Mouse (Mus musculus) left cerebral cortex, adult 2 months (tissue): ENCODE data around the gene Vav1. TPM values are rescaled to one million over a fixed set of nuclear protein-coding genes. Genes with fewer than 3 reads are reported as not detected.

Experiments
- DNase-seq, 2 experiments: peaks; one replicate each; pipeline ENCODE4 v3.0.0; 2021 to 2022; ENCODE audit warnings: low spot score in 2 of 2, mixed read lengths in 1 of 2; ENCODE audit errors: extremely low spot score in 1 of 2
- H3K27ac ChIP-seq: fragments of 200-600 bp; 2 replicates; pipeline ENCODE4 v1.8.1; 2022
- H3K4me3 ChIP-seq: fragments of 200-600 bp; 2 replicates; pipeline ENCODE4 v1.8.1; 2022
- CTCF ChIP-seq: fragments of 200-600 bp; IDR thresholded peaks from 2 replicates; pipeline ENCODE4 v1.8.1; 2022; ENCODE audit warnings: antibody characterized with exemption, mild to moderate bottlenecking, moderate library complexity
- intact Hi-C: fragments of 180-260 bp; cut with DNase I; formaldehyde crosslinking; loops from one replicate; pipeline ENCODE4 v1.15.1; 2025
- total RNA-seq, 2 experiments: library from RNA; stranded (reverse); gene quantifications; 2 replicates each; pipeline ENCODE4 v1.2.3; 2021

Vav1 gene
- total RNA-seq, 2 experiments from 2014 or later: 3.1 to 3.5 TPM

GRCm38 (mm10) chr17:57258191-57258590 lies 20.7 kb upstream of the Vav1 start:
- no peak overlapping the region for H3K4me3 ChIP-seq
- intact Hi-C loops: no loop called here
- no peak for TF ChIP-seq CTCF
- DNase-seq: no peak
- H3K27ac ChIP-seq: no peak overlapping the region

GRCm38 (mm10) chr17:57259742-57260141 lies 19.2 kb upstream of the Vav1 start:
- TF ChIP-seq CTCF: no peak
- no peak for DNase-seq
- no peak overlapping the region for H3K27ac ChIP-seq
- intact Hi-C loops: no loop called here
- no peak overlapping the region for H3K4me3 ChIP-seq

DNA sequence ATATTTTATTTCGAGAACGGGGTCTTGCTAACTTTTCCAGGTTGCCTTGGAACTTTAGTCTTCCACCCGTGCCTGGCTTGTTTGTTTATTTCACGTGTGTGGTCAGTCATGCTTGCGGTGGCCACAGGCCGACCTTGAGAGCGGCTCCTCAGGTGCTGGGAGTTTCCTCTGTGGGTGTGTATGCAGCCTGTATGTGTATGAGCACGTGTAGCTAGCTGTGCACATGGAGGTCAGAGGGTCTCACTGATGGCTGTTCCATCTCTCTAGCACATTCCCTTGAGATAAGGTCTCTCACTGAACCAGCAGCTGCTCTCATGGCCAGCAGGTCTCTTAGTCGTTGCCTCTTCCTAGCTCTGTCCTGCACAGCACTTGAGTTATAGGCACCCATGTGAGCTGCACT lies 18.5 kb upstream of the Vav1 start:
- intact Hi-C loops: no loop called here
- no peak overlapping the region for H3K27ac ChIP-seq
- no peak overlapping the region for H3K4me3 ChIP-seq
- TF ChIP-seq CTCF: no peak
- no peak for DNase-seq

DNA sequence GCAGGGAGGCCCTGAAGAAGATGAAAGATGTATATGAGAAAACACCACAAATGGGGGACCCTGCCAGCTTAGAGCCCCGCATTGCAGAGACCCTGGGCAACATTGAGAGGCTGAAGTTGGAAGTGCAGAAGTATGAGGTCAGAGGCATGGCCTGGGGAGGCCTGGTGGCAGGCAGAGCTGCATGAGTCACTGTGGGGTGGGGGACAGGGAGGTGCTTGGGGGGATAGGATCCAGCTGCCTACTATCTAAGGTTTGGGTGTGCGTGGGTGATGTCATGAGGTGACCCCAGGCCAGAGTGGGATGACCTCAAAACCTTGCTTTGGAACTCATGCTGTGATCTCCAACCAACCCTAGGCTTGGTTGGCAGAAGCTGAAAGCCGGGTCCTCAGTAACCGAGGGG lies 17.6 kb upstream of the Vav1 start:
- no peak for TF ChIP-seq CTCF
- intact Hi-C loops: no loop called here

DNA sequence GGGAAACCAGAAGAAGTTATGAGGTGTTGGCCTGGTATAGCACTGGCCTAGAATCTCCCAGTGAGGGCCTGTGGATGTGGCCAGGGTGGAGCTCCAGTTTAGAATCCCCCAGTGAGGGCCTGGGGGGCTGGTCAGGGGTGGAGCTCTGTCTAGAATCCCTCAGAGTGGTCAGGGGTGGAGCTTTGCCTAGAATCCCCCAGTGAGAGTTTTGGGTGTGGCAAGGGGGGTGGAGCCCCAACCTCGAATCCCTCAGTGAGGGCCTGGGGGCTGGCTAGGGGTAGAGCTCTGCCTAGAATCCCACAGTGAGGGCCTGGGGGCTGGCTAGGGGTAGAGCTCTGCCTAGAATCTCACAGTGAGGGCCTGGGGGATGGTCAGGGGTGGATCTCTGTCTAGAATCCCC lies 17.1 kb upstream of the Vav1 start:
- intact Hi-C loops: no loop called here
- no peak for TF ChIP-seq CTCF
- Histone ChIP-seq H3K4me3 (no peak overlapping the region), H3K27ac (no peak overlapping the region)
- no peak for DNase-seq

More for the DNA sequence above, 17.6 kb upstream of the Vav1 start:
- Histone ChIP-seq H3K27ac (no peak overlapping the region), H3K4me3 (no peak overlapping the region)
- no peak for DNase-seq

DNA sequence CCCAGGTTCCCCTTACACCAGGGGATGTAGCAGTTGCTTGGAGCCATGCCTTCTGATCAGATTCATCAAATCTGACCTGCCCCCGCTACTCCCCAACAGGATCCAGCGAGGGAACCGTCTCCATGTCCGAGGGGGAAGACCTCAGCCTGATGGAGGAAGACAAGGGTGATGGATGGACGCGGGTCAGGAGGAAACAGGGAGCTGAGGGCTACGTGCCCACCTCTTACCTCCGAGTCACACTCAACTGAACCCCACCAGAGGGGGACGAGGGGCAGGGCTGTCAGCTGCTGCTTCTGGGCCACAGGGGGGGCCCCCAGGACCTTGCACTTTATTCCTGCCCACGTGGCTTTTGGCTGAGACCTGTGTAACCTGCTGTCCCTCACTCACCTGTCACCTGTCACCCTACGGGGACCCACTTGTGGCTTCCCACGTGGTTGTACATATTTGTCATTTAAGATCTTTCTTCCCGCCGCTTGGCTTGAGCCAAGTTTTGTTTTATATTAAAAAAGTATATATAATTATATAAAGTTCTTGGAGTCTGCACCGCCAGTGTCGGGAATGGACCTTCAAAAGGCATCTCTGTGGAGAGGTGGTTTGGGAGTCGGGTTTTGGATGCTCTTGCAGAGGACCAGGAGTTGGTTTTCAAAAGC lies 15.9 kb upstream of the Vav1 start:
- no peak for TF ChIP-seq CTCF
- intact Hi-C loops: no loop called here

DNA sequence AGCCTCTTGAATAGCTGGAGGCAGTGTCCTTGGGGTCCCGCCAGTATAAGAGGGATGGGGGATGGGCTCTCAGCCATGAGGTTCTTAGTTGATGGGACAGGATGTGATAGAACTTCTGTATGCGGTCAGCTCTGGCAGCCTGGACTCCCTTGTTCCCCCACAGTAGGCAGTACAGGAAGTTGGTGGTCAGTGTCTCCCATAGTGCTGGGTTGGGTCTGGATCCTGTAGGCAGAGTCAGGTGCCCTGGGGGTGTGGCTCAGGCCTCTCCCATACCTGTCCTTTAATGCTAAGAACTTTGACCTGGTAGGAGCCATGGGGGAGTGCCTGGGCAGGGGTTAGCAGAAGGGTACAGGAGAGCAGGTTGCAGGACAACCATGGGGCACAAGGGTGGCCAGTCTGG lies 14.7 kb upstream of the Vav1 start:
- no peak for DNase-seq
- intact Hi-C loops: no loop called here

More for the DNA sequence above, 15.9 kb upstream of the Vav1 start:
- no peak overlapping the region for H3K27ac ChIP-seq
- H3K4me3 ChIP-seq: no peak overlapping the region
- DNase-seq: no peak

DNA sequence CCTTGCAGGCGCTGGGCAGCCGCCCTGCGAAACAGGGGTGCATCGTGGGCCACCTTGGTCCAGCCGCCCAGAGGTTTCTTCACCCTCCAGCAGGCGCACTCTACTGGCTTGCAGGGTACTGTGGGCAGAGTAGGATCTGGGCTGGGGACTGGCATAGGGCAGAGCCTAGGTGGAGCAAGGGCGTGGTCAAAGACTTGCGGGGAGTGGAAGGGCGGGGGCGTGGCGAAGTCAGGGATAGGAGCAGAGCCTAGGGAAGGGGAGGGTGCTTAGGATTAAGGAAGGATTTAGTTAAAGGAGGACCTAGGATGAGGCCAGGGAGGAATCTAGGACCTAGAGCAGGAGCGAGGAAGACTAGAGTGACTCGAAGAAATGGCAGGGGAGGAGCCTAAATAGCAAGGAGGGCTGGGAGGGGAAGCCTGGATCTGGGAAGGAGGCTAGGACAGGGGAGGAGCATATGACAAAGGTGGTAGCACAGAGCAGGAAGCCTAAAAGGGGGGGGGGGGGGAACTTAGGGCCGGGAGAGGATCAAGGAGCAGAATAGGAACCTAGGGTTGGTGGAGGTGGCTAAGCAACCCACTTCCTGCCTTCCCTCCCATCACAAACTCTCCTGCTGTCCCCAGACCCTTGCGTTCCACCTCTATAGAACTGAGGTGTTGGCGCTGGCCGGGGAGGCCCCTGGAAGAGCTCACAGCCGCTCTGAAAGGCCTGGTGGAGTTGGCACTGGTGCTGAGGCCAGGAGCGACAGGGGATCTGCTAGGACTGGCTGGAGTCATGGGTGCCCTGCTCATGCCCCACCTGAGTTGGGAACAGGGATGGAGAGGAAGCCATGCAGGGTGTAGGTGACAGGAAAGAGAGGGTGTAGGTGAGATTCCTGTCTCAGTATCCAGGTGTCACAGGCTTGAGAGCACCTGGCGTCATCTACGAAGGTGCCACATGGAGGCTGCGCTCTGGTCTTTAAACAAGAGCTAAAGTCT lies 13.6 kb upstream of the Vav1 start:
- intact Hi-C loops: no loop called here
- peak in 1 of 2 experiments; percentile 34 for DNase-seq
- no peak for TF ChIP-seq CTCF
- H3K27ac ChIP-seq: no peak overlapping the region
- no peak overlapping the region for H3K4me3 ChIP-seq

More for the DNA sequence above, 14.7 kb upstream of the Vav1 start:
- no peak overlapping the region for H3K4me3 ChIP-seq
- no peak overlapping the region for H3K27ac ChIP-seq
- TF ChIP-seq CTCF: no peak

DNA sequence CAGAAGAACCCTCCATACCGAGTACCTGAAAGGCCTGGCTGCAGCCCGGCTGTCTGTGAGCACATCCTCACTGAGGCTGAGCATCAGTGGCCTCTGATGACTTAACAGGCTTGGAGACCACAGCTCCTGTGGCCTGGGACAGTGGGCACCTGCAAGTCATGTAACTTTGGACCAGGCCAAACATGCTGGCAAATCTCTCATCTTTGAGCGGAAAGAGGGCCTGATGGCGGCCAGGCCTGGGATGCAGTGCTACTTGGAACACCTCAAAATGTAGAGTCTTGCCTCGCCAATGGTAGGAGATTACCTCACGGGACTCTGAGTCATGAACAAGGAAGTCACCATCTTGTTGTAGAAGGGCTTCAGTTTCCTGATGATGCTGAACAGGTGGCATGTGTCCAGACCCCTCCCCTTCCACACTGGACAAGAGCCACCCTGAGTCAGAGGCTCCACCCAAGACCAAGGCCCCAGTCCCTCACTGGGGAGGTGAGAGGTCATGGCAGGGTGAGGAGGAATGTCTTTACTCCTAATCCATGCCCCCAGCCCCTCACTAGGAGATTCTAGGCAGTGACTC lies 11.3 kb upstream of the Vav1 start:
- no peak overlapping the region for H3K27ac ChIP-seq
- no peak for DNase-seq
- no peak for TF ChIP-seq CTCF
- no peak overlapping the region for H3K4me3 ChIP-seq
- intact Hi-C loops: no loop called here

- H3K27ac ChIP-seq: no peak overlapping the region
- intact Hi-C loops: no loop called here
- no peak for TF ChIP-seq CTCF
- H3K4me3 ChIP-seq: no peak overlapping the region
- DNase-seq: no peak
These were observed 7.6 kb upstream of the Vav1 start for GRCm38 (mm10) chr17:57271301-57271700.

GRCm38 (mm10) chr17:57273846-57274245 lies 5.1 kb upstream of the Vav1 start:
- intact Hi-C loops: no loop called here
- no peak overlapping the region for H3K27ac ChIP-seq
- no peak for DNase-seq
- TF ChIP-seq CTCF: no peak
- no peak overlapping the region for H3K4me3 ChIP-seq

GRCm38 (mm10) chr17:57274686-57275085 lies 4.2 kb upstream of the Vav1 start:
- TF ChIP-seq CTCF: no peak
- intact Hi-C loops: loop anchor here (1.0 kb wide), 1 partner anchor 26 kb away; the partner anchor contains the start of gene Gpr108
- peak overlapping the region; percentile 49 for H3K4me3 ChIP-seq
- DNase-seq: no peak
- peak overlapping the region; percentile 80; the same call in 1 of the 2 replicates for H3K27ac ChIP-seq
